ENCODE assay signal across 8 mouse cellular contexts in genomic region chr12:112623742-112624141, GRCm38 (mm10). TPM values are rescaled to one million over a fixed set of nuclear protein-coding genes. Genes with fewer than 3 reads are reported as not detected.
DNase-seq lines count a peak whose midpoint lies in the region; ATAC-seq and TF ChIP-seq lines count a peak whose summit lies in the region.

No protein-coding gene starts in this region.

- no peaks in the 10 kb centered on the region for H3K9me3 ChIP-seq in kidney, postnatal 0 days (replicated peaks; ENCODE audit: low read length)
- no peaks in the 10 kb centered on the region for H3K9me3 ChIP-seq in stomach, postnatal 0 days (ENCODE audit: control insufficient read depth, low read length)

- TF ChIP-seq CTCF in kidney, postnatal 0 days (IDR thresholded peaks at IDR 0.05; ENCODE audit: low read depth), result peak; percentile 94
- TF ChIP-seq CTCF in stomach, postnatal 0 days (IDR thresholded peaks at IDR 0.05; ENCODE audit: low read depth), result peak; percentile 93

- no peaks in the 10 kb centered on the region for H3K27me3 ChIP-seq in kidney, postnatal 0 days (ENCODE audit: insufficient read depth, low read length)
- H3K27me3 ChIP-seq in stomach, postnatal 0 days (ENCODE audit: control insufficient read depth, insufficient read depth, low read length), result no peaks in the 10 kb centered on the region

- DNase-seq in kidney, postnatal 0 days (ENCODE audit: low spot score), result peak; percentile 78
- no peak for DNase-seq in kidney, adult 11 months
- DNase-seq in ES-CJ7 (ENCODE audit: low read depth, low spot score), result peak; percentile 59
- peak; percentile 67 to 72 for DNase-seq in cerebellum, adult 18-20 months
- DNase-seq in gastrocnemius, postnatal 10 days, result peak; percentile 73
- DNase-seq in kidney, postnatal 36 days, result peak; percentile 30 to 79
- DNase-seq in stomach, postnatal 0 days (ENCODE audit: low spot score), result peak; percentile 78

- H3K4me1 ChIP-seq in kidney, postnatal 0 days (replicated peaks; ENCODE audit: insufficient read depth, low read length), result peaks cover 21% of the 10 kb centered on the region; the same call in 1 of the 2 replicates
- H3K4me1 ChIP-seq in stomach, postnatal 0 days (replicated peaks; ENCODE audit: control insufficient read depth, insufficient read depth), result peaks cover 4% of the 10 kb centered on the region; the same call in 1 of the 2 replicates

- no peak for TF ChIP-seq EP300 in stomach, postnatal 0 days (optimal IDR thresholded peaks at IDR 0.05)

- no peak overlapping the region for H3K27ac ChIP-seq in kidney, postnatal 0 days
- H3K27ac ChIP-seq in stomach, postnatal 0 days (replicated peaks), result no peak overlapping the region

- no peaks in the 10 kb centered on the region for H3K36me3 ChIP-seq in kidney, postnatal 0 days (ENCODE audit: insufficient read depth, low read length)
- no peaks in the 10 kb centered on the region for H3K36me3 ChIP-seq in stomach, postnatal 0 days (ENCODE audit: control insufficient read depth, insufficient read depth, low read length)

- 23% methylated on average over 2 of the region's 2 CpGs for WGBS in kidney, postnatal 0 days
- 18% methylated on average over 2 of the region's 2 CpGs for WGBS in stomach, postnatal 0 days

- no peak for ATAC-seq in kidney, postnatal 0 days (replicated peaks; ENCODE audit: low FRiP score, low read depth)
- peak; percentile 65 for ATAC-seq in megakaryocyte-erythroid progenitor cell, adult 5-6 weeks (replicated peaks; ENCODE audit: low FRiP score, low TSS enrichment, poor library complexity, severe bottlenecking)
- peak; percentile 8; the same call in 1 of the 2 replicates for ATAC-seq in stomach, postnatal 0 days (ENCODE audit: low FRiP score, low TSS enrichment)

- H3K4me3 ChIP-seq in kidney, postnatal 0 days (replicated peaks; ENCODE audit: low read depth, low read length), result no peak overlapping the region
- no peak overlapping the region for H3K4me3 ChIP-seq in stomach, postnatal 0 days (ENCODE audit: low read depth, low read length)

- no peak overlapping the region for H3K4me2 ChIP-seq in kidney, postnatal 0 days (ENCODE audit: low read length)
- no peak overlapping the region for H3K4me2 ChIP-seq in stomach, postnatal 0 days (replicated peaks; ENCODE audit: low read depth)

- H3K9ac ChIP-seq in kidney, postnatal 0 days (ENCODE audit: low read depth, low read length), result no peak overlapping the region
- no peak overlapping the region for H3K9ac ChIP-seq in stomach, postnatal 0 days (ENCODE audit: low read length)

RNA-seq across cellular contexts. Expression of gene Adssl1, which starts 3.9 kb away (rescaled TPM):
- 13.4 and 14.5 TPM in 2 replicates for polyA plus RNA-seq in kidney, postnatal 0 days (2015; fragmentation: Nextera tagmentation; extraction: Ambion mirVana)
- 100 to 1,000 TPM; 340 to 358 TPM for total RNA-seq in gastrocnemius, postnatal 10 days (2021)
- 3.7 and 6.2 TPM in 2 replicates for total RNA-seq in megakaryocyte-erythroid progenitor cell, adult 5-6 weeks (2014; fragmentation: Nextera tagmentation)
- total RNA-seq in megakaryocyte-erythroid progenitor cell, adult 5-6 weeks (2017), result 5.0 and 5.8 TPM in 2 replicates
- polyA plus RNA-seq in stomach, postnatal 0 days (2015; fragmentation: Nextera tagmentation; extraction: Ambion mirVana), result 4.7 and 6.4 TPM in 2 replicates

RNA-seq across cellular contexts. Expression of gene Siva1, which starts 20.7 kb away (rescaled TPM):
- polyA plus RNA-seq in kidney, postnatal 0 days (2015; fragmentation: Nextera tagmentation; extraction: Ambion mirVana), result 202 and 209 TPM in 2 replicates
- 10 to 100 TPM; 27.2 to 28.1 TPM for total RNA-seq in gastrocnemius, postnatal 10 days (2021)
- total RNA-seq in megakaryocyte-erythroid progenitor cell, adult 5-6 weeks (2014; fragmentation: Nextera tagmentation), result 168 and 170 TPM in 2 replicates
- 169 and 202 TPM in 2 replicates for total RNA-seq in megakaryocyte-erythroid progenitor cell, adult 5-6 weeks (2017)
- 91.5 and 97.1 TPM in 2 replicates for polyA plus RNA-seq in stomach, postnatal 0 days (2015; fragmentation: Nextera tagmentation; extraction: Ambion mirVana)

RNA-seq across cellular contexts. Expression of gene Inf2, which starts 35.2 kb away (rescaled TPM):
- polyA plus RNA-seq in kidney, postnatal 0 days (2015; fragmentation: Nextera tagmentation; extraction: Ambion mirVana), result 2.5 and 3.8 TPM in 2 replicates
- 10 to 100 TPM; 16.8 to 22.5 TPM for total RNA-seq in gastrocnemius, postnatal 10 days (2021)
- 10.8 and 11.3 TPM in 2 replicates for total RNA-seq in megakaryocyte-erythroid progenitor cell, adult 5-6 weeks (2014; fragmentation: Nextera tagmentation)
- total RNA-seq in megakaryocyte-erythroid progenitor cell, adult 5-6 weeks (2017), result 2.4 and 4.6 TPM in 2 replicates
- polyA plus RNA-seq in stomach, postnatal 0 days (2015; fragmentation: Nextera tagmentation; extraction: Ambion mirVana), result 1.5 and 2.0 TPM in 2 replicates

RNA-seq across cellular contexts. Expression of gene Akt1, which starts 50.9 kb away (rescaled TPM):
- 72.5 and 114 TPM in 2 replicates for polyA plus RNA-seq in kidney, postnatal 0 days (2015; fragmentation: Nextera tagmentation; extraction: Ambion mirVana)
- total RNA-seq in gastrocnemius, postnatal 10 days (2021), result 100 to 1,000 TPM; 133 to 142 TPM
- total RNA-seq in megakaryocyte-erythroid progenitor cell, adult 5-6 weeks (2014; fragmentation: Nextera tagmentation), result 101 and 119 TPM in 2 replicates
- total RNA-seq in megakaryocyte-erythroid progenitor cell, adult 5-6 weeks (2017), result 42.9 and 71.8 TPM in 2 replicates
- polyA plus RNA-seq in stomach, postnatal 0 days (2015; fragmentation: Nextera tagmentation; extraction: Ambion mirVana), result 84.5 and 98.2 TPM in 2 replicates

RNA-seq across cellular contexts. Expression of gene Zbtb42, which starts 54.9 kb away (rescaled TPM):
- polyA plus RNA-seq in kidney, postnatal 0 days (2015; fragmentation: Nextera tagmentation; extraction: Ambion mirVana), result 5.9 and 6.7 TPM in 2 replicates
- total RNA-seq in gastrocnemius, postnatal 10 days (2021), result 1 to 10 TPM; 1.8 to 2.1 TPM
- 0.33 and 0.67 TPM in 2 replicates for total RNA-seq in megakaryocyte-erythroid progenitor cell, adult 5-6 weeks (2014; fragmentation: Nextera tagmentation)
- total RNA-seq in megakaryocyte-erythroid progenitor cell, adult 5-6 weeks (2017), result 0.11 and 6.8 TPM in 2 replicates
- polyA plus RNA-seq in stomach, postnatal 0 days (2015; fragmentation: Nextera tagmentation; extraction: Ambion mirVana), result 11.3 and 12.1 TPM in 2 replicates

Comparison
In these comparisons a context has a peak if more than half of its experiments do, and no peak if none do; other contexts are left out.
1. RNA of gene Adssl1, which starts 3.9 kb away (total RNA-seq): 340 to 358 TPM in gastrocnemius, postnatal 10 days; 3.7 to 6.2 TPM in megakaryocyte-erythroid progenitor cell, adult 5-6 weeks; every median in the first group is over 10 times any median in the second.
2. RNA of gene Siva1, which starts 20.7 kb away (total RNA-seq): 168 to 202 TPM in megakaryocyte-erythroid progenitor cell, adult 5-6 weeks; 27.2 to 28.1 TPM in gastrocnemius, postnatal 10 days; every median in the first group is over 4 times any median in the second.